Mouse (Mus musculus) effector memory CD4-positive, alpha-beta T cell, adult 5 months (primary cell): ENCODE results near the gene Defb25. TPM values are rescaled to one million over a fixed set of nuclear protein-coding genes. Genes with fewer than 3 reads are reported as not detected.

ENCODE experiments used
- polyA plus RNA-seq: library from polyadenylated mRNA; unstranded; fragments of 100-300 nt; shearing (Covaris generic); gene quantifications from one replicate; pipeline ENCODE4 v1.2.1, GENCODE M21; 2017

The Defb25 gene
- polyA plus RNA-seq = not detected

GRCm38 (mm10) chr2:152622953-152623352 lies at the start of gene Defb25:
Gene Defb25 (minus strand): TSS chr2:152623053.

GRCm38 (mm10) chr2:152669256-152669638 lies 46.4 kb upstream of the Defb25 start, which contains the start of gene H13:
Gene H13 (plus strand): TSS chr2:152669461.

DNA sequence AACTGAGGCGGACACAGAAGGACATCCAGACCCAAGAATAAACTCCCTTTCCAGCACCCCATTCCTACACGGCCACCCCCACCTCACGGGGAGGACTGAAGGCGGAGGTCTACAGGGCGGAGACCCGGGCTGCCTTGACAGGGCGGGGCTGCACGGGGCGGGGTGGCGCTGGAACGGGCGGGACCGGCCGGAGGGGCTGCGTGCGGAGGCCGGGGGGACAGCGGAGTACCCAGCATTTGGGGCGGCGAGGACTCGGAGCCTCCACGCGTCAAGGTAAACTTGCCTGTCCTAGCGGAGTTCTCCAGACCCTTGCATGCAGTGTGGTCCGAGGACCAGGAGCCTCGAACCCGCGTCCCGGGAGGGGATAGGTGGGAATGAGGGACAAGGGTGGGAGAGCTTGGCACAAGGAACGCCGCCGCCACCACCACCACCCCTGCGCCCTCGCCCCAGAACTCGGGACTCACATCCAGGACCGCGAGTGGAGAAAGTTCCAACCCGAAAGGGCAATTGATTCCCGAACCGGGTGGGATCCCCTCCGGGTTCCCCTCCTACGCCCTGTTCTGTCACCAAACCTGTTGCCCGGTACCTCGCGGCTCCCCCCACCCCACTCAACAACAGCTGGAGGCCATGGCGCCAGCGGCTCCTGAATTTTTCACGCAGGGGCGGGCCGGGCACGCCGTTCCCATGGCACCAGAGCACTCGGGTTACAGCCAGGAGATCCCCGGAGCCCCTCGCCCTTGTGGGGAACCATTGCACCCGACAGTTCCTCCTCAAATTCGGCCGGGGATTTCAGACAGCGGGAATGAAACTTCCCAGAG lies 4.1 kb upstream of the Defb25 start, which contains the start of gene Rem1:
Rem1 (plus strand) TSS at position 178 of the 818 bp plus-strand sequence.

DNA sequence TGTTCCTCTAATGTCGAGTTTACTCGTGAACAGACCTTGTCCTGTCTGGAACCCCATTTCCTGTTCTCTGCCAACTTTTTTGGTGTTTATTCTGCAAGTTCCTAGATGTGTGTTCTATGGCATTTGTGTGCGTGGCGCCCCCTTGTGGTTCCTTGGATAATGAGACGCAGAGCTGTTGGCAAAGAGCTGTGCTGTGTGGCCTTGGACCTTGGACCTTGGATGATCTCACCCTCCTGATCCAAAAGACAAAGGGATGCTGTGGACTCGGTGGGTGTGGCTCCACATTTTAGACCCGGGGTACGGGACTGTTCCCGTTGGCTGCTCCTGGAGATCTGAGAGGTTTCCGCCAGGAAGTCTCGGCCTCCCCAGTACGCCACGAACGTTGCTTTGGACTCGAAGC lies 18.8 kb downstream of the Defb25 start, which contains the start of gene Defb36:
Defb36 (plus strand) TSS at position 271 of the 400 bp plus-strand sequence.

DNA sequence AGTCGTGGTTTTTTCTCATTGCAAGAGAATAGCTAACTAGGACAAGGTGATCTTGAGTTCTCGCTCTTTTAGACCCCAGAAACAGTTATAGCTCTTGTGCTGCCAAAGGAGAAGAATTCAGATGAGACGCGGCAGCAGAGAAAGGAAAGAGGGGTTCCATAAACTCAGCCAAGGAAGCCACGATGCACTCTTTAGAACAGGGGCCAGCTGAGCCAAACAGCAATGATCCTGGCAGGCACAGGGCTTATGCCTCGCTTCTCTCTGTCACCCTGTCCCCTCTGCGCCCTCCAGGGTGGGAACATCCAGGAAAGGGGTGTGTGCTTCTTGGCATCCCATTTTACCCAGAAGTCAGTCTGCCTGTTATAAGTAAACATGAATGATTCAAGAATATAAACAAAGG lies 23.6 kb downstream of the Defb25 start, which contains the start of gene Defb45:
Defb45 (minus strand) TSS at position 101 of the 400 bp plus-strand sequence.

DNA sequence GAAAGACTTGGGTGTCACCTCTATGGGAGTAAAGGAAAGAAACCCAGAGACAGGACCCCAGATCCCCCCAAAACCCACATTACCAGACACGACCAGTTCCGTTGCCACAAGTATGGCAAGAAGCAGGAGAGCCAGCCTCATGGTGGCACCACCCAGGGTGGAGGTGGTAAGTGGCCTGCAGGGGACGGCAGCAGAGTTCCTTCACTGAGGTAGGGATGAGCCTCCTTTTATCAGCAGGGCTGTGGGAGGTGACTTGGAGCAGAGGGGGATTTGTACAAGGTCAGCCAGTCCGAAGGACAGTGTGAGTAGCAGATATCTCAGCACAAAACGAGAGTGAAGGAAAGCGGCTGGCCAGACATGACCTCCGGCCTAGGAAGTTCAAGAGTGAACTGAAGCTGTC lies 42.7 kb downstream of the Defb25 start, which contains the start of gene Defb19:
Defb19 (minus strand) TSS at position 206 of the 400 bp plus-strand sequence.

Other genes starting within 250 kb of the Defb25 start
- not detected for gene Nrsn2, start 246.4 kb downstream of the Defb25 start, polyA plus RNA-seq
- gene Sox12, start 225.0 kb downstream of the Defb25 start, polyA plus RNA-seq = 0.20 TPM
- gene Zcchc3, start 208.0 kb downstream of the Defb25 start, polyA plus RNA-seq = 0.67 TPM
- gene 6820408C15Rik, start 207.5 kb downstream of the Defb25 start, polyA plus RNA-seq = not detected
- gene Defb23, start 158.4 kb downstream of the Defb25 start, polyA plus RNA-seq = not detected
- not detected for gene Defb20, start 146.0 kb downstream of the Defb25 start, polyA plus RNA-seq
- not detected for gene Defb22, start 132.9 kb downstream of the Defb25 start, polyA plus RNA-seq
- gene Defb26, start 111.4 kb downstream of the Defb25 start, polyA plus RNA-seq = not detected
- gene Defb28, start 104.8 kb downstream of the Defb25 start, polyA plus RNA-seq = not detected
- gene Defb29, start 83.0 kb downstream of the Defb25 start, polyA plus RNA-seq = not detected
- not detected for gene Gm17416, start 53.7 kb downstream of the Defb25 start, polyA plus RNA-seq
- gene Defb21, start 50.3 kb downstream of the Defb25 start, polyA plus RNA-seq = not detected
- gene Defb19, start 42.7 kb downstream of the Defb25 start, polyA plus RNA-seq = not detected
- gene Defb45, start 23.7 kb downstream of the Defb25 start, polyA plus RNA-seq = not detected
- gene Defb36, start 18.7 kb downstream of the Defb25 start, polyA plus RNA-seq = not detected
- not detected for gene Rem1, start 3.9 kb upstream of the Defb25 start, polyA plus RNA-seq
- gene H13, start 46.4 kb upstream of the Defb25 start, polyA plus RNA-seq = 169 TPM
- 4.3 TPM for gene Mcts2, start 64.0 kb upstream of the Defb25 start, polyA plus RNA-seq
- 1.1 TPM for gene Id1, start 113.2 kb upstream of the Defb25 start, polyA plus RNA-seq
- gene Cox4i2, start 131.1 kb upstream of the Defb25 start, polyA plus RNA-seq = not detected
- 68.9 TPM for gene Bcl2l1, start 208.7 kb upstream of the Defb25 start, polyA plus RNA-seq
- 0.49 TPM for gene Tpx2, start 224.9 kb upstream of the Defb25 start, polyA plus RNA-seq